Mouse (Mus musculus) fat pad, adult 2 months (tissue): ENCODE measurements around the gene Zfp593.

Experiments used
- DNase-seq: peaks from one replicate; pipeline ENCODE4 v3.0.0-alpha.2; 2011; ENCODE audit warnings: low read depth, low spot score; ENCODE audit errors: extremely low read depth

The Zfp593 gene

GRCm38 (mm10) chr4:134234876-134235275 lies 10.5 kb downstream of the Zfp593 start:
- no peak for DNase-seq

GRCm38 (mm10) chr4:134230431-134230830 lies 15.0 kb downstream of the Zfp593 start:
- no peak for DNase-seq

DNA sequence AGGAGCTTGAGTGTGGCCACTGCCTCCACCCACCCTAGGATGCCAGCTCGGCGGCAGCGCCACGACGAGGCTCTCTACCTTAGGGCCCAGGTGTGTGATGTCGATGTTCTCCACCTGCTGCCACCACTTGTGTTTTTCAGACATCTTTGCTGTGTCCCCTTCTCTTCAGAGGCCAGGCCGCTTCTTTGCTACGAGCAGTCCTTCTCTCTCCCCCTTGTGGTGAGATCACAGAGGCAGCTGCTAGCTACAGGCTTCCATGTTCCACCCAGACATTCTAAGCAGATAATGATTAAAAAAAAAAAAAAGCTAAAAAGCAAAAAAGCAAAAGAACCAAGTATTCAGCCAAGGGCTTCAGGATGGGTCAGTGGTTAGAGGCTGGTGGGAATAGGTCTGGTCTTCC lies 18.2 kb downstream of the Zfp593 start, which contains the start of gene Catsper4:
Catsper4 (minus strand) TSS at position 190 of the 400 bp plus-strand sequence.
- DNase-seq, result no peak

- no peak for DNase-seq
Observed at GRCm38 (mm10) chr4:134222793-134223600, 22.4 kb downstream of the Zfp593 start.

- DNase-seq, result no peak
Observed at GRCm38 (mm10) chr4:134206488-134207053, 38.8 kb downstream of the Zfp593 start.

DNA sequence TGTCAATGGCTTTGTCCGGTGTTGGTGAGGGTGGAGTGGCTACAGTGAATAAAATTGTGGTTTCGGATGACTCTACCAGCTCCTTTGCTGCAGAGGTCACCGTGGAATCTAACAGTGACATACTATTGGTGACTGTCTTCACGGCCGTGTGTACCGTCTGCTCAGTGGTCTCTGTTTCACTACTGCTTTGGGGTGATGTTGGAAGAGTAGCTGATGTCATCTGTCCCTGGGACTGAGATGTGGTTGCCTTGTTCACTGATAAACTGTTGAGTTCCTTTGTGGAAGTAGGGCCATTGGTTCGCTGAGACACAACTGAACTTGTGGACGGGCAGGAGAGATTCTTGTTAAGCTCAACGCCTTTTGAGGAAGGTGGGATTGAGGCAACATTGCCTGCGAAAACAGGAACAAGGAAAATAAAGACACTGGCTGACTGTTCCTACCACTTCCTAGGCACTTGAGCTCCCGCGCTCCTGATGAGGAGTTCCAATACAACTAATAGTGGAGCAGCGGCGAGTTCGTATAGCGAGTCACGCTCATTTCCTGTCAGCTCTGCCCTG lies 42.0 kb downstream of the Zfp593 start:
- DNase-seq, result no peak

GRCm38 (mm10) chr4:134202904-134203303 lies 42.5 kb downstream of the Zfp593 start, which contains the start of gene Gm7534:
TSS of gene Gm7534 (minus strand) at chr4:134203004.
- no peak for DNase-seq

DNA sequence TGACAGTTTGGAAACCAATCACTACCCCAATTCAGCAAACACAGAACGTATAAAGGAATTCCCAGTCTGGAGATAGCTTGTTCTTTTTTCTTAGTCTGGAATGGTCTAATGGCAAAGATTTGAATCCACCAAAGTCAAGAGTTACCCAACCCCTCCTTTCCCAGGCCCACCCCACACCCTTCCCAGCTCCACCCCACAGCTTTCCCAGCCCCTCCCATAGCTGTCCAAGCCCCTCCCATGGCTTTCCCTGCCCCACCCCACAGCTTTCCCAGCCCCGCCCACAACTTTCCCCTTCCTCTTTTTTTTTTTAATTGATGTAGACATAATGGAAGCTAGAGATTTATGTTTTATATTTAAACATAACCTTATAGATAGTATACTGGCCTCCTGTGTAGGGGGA lies 46.0 kb downstream of the Zfp593 start:
- no peak for DNase-seq
